ENCODE assay signal across 16 mouse cellular contexts in the genomic region with DNA sequence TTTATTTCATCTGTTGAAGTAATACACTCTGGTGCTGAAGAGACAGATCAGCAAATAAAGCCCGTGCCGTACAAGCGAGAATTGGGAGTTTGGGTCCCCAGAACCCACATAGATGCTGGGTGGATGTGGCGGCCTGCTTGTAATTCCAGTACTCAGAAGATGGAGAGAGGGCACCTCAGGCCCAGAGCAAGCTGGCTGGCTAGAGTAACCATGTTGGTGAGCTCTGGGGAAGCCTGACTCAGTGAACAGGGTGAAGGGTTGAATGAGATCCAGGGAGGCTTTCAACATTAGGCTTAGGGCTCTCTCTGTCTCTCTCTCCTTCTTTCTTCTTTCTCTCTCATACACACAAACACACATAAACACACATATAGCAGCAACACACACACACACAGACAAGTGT.
"Had no signal": no experiment of that assay in that cellular context is flagged by ENCODE, and none has a peak within 500 bp of the region (broad histone marks: within the 10 kb centered on the region; RNA-seq: fewer than 3 reads in every experiment).

No protein-coding gene starts in this region.

- H3K27ac ChIP-seq: kidney, embryonic 15.5 days; liver, embryonic 13.5 days; neural tube, embryonic 12.5 days; neural tube, embryonic 15.5 days; stomach, embryonic 15.5 days had no signal

- H3K4me3 ChIP-seq: kidney, embryonic 15.5 days; liver, embryonic 13.5 days; neural tube, embryonic 12.5 days; neural tube, embryonic 15.5 days; stomach, embryonic 15.5 days had no signal

- DNase-seq: kidney, adult 11 months; kidney, adult 8-10 months; kidney, postnatal 10 days; kidney, postnatal 36 days; liver, embryonic 13.5 days; lung, adult 2 months; lung, postnatal 14 days; midbrain, embryonic 14.5 days; retina, postnatal 1 day; right cerebral cortex, postnatal 4 days; thymus, adult 18-20 months; thymus, postnatal 36 days had no signal

- H3K4me1 ChIP-seq: kidney, embryonic 15.5 days; liver, embryonic 13.5 days; neural tube, embryonic 12.5 days; neural tube, embryonic 15.5 days; stomach, embryonic 15.5 days had no signal
